Mouse (Mus musculus): ENCODE measurements around the gene Eef1akmt2.

Gene Eef1akmt2

DNA sequence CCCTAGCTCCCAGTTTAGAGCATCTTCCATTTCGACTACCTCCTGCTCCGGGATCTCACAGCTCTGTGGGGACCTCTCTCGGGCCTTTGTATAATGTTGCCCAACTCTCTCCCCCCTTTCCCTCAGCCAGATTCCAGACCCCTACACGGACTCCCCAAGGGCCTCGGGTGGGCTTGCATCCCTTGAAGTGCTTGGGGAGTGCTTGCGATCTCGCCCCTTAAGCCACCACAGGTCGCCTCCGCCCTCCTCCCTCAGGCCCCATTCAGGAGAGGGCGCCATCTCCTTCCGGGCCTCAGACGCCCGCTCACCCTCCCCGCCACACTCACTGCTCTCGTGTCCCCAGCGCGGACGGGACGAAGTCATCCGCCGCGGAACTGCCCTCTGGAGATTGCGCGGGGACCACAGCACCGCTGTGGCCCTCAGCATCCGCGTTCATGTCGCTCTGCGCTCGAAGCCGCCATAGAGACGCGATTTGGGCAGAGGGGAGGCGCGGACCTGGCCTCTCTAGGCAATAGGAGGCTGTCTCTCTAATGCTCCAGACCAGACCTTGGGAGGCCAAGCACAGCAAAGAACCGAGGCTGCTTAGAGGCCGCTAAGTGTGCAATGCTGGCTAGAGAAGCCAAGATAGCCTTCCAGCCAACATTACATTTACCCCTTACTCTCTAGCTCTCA lies at the start of gene Eef1akmt2:
Gene Eef1akmt2 (minus strand): TSS at position 501 of the 672 bp plus-strand sequence.
- peak; percentile 88 for DNase-seq

DNA sequence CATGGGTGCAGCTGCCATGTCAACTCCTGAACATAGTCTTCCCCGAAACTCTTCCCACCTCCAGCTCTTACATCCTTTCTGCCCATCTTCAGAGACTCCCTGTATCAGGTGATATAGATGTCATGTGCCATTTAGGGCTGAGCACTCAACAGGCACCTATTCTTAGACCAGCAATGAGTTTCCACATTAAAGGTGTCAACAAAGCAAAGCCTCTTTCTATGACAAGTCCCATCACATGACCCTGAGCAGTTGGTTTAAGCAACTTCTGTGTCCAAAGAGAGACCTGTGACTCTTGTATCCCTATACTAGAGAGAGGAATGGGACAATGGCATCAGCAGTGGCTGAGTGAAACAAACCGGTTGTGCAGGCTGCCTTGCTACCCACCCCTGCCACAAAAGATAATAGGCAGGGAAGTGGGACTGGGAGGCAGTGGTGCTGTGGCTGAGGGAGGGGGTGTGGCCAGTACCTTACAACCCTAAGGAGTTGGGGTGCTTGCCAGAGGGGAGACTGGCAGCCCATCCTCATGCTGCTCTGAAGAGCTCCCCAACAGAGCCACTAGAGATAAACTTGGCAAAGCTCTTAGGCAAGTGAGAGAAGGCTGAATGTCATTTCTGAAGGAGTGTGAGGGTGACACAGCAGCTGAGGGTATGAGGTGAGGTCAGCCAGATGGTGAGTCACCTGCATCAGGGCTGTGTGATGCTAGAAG lies 48.5 kb upstream of the Eef1akmt2 start:
- DNase-seq: peak; percentile 30

- DNase-seq: peak; percentile 52
Measured at GRCm38 (mm10) chr7:132898234-132898633, 45.8 kb upstream of the Eef1akmt2 start.

DNA sequence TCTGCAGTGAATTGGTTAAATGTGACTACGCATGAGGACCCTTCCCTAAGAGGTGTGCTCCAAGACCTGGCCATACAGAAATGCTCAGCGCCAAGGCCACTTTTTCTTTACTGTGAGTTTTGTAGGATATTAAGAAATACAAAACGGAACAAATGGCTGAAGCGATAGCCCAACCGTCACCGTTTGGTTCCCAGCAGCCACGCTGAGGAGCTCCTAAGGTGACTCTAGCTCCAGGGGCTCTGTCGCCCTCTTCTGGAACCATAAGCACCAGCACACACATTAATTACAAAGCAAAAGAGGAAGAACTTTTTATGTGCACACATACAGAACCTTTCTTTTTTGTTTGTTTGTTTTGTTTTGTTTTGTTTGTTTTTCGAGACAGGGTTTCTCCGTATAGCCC lies 44.8 kb upstream of the Eef1akmt2 start:
- DNase-seq: no peak

DNA sequence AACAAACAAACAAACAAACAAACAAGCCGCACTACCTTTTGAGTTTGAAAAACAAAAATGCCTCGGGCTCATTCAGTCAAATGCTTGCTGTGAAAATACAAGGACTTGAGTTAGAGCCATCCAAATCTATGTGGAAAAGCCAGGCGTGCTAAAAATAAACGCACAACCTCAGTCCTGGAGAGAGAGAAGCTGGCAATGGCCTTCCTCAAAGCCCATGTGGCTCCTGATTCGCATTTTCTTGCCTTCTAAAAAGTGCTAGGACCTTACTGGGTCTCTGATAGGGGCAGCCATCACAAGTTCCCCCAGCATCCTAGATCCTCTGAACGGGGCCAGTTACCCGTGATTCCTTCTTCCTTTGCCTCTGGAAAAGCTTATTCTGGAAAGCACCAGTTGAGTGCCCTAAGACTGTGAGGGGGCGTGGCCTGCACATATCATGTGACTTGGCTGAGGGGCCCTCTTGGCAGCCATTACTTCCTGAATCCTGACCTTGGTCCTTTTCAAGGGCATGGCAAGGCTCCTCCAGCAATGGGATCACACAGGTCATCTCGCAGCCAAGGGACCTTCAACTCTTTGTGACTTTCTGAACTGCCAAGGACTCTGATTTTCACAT lies 43.8 kb upstream of the Eef1akmt2 start:
- DNase-seq: no peak

DNA sequence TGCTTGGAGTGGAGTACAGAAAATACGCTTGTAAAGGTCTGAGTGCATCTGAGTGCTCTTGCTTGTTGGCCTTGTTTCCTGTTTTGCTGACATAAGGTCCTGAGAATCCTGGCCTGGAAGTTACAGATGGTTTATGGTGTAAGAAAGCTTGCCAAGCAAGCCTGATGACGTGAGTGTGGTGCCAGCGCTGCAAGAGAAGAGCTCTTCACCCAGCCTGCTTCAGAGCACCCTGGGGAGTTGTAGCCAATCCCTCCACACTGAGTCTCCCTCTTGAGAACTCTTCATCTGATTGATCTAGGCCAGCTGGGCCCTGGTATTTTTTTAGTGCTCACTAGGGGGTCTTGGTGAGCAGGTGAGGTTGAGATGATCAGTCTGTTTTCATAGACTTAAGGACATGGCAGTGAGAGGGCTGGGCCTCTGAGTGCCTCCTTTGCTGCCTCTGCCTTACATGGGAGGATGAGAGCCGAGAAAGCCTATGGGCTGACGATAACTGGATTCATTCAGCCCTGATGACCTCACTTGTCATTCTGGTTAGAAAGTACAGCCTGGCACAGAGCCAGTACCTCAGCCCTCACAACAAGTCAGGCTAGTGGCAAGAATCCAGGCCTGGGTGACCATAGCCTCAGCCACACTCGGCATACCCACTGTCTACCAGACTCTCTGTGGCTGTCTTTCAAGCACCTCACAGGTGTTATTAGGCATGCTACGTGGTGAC lies 42.5 kb upstream of the Eef1akmt2 start:
- DNase-seq: peak; percentile 81

DNA sequence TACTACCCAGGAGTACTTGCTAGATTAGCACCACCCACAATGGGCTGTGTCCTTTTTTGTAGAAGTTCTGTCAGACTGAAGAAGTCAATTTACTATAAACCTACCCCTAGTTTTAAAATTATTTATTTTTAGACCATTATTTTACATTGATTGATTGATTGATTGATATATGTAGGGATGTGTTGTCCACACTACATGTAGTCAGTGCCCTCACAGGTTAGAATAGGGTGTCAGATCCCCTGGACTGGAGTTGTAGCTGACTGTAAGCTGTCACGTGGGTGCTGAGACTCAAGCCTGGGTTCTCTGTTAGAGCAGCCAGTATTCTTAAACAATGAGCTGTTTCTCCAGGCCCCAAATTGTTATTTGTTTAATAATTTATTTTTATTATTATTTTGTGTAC lies 40.9 kb upstream of the Eef1akmt2 start:
- no peak for DNase-seq

DNA sequence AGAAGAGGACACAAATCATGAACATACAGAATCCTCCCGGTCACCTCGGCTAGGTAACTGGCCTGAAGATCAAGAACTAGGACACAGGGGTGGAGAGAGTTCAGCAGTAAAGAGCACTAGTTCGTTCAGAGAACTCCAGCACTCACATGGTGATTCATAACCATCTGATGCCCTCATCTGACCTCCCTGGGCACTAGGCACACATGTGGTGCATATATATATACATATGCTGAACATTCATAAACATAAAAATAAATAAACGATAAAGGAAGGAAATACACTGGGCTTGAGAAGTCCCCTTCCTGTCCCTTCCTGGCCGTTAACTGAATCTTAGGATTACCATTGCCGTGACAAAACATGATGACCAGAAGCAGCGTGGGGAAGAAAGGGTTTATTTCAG lies 40.3 kb upstream of the Eef1akmt2 start:
- DNase-seq: no peak

GRCm38 (mm10) chr7:132892311-132892661 lies 39.8 kb upstream of the Eef1akmt2 start:
- DNase-seq: no peak

DNA sequence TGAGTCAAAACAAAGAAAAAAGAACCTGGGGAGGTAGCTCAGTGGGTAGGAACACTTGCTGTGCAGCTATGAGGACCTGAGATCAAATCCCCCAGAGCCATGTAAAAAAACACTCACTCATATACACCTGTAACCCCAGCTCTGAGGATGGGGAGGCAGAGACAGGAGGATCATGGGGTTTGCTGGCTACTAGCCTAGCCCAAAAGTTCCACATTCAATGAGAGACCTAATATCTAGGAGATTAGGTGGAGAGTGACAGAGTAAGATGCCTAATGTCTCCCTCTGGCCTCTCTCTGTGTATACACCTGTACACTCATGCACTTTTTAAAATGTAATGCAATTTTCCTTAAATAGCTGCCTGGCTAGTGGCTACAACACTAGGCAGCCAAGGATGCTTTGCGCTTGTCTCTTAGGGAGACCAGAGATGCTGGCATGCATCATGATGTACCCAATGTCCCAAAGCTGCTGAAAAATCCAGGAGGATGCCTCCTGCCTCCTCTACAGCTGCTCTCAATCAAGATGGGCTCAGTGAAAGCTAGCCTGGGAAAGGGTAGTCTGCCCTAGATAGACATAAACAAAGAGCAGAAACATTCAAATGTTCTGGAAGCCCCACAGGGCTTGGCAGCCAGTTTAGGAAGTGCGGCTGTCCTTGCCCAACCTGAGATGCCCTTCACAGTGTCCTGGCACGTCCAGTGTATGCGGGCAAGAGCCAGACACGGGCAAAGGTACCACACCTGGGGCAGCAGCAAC lies 39.3 kb upstream of the Eef1akmt2 start:
- DNase-seq: peak; percentile 15

DNA sequence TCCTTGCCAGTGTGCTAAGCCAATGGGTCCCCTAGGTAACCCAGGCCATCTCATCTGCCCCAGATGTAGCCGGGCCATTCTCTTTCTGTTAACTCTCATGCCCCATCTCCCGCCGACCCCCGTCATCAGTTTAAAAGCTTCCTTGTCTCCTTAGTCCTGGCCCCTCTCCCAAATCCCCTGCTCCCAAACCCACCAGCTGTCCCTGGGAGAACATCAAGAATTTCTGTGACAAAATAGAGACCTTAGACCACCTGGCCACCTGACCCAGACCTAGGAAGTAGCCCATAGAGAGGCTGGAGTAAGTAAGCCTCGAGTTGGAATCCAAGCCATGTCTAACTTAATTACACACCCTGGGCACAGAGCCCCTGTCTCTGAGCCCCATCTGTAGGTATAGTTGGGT lies 37.7 kb upstream of the Eef1akmt2 start:
- DNase-seq: no peak

- DNase-seq: no peak
Measured at GRCm38 (mm10) chr7:132889691-132890090, 37.2 kb upstream of the Eef1akmt2 start.

- DNase-seq: no peak
Measured at GRCm38 (mm10) chr7:132888518-132889249, 36.2 kb upstream of the Eef1akmt2 start.

- DNase-seq: peak; percentile 12
Measured at GRCm38 (mm10) chr7:132888052-132888451, 35.6 kb upstream of the Eef1akmt2 start.

- peak; percentile 32 for DNase-seq
Measured at GRCm38 (mm10) chr7:132887019-132887804, 34.7 kb upstream of the Eef1akmt2 start.

DNA sequence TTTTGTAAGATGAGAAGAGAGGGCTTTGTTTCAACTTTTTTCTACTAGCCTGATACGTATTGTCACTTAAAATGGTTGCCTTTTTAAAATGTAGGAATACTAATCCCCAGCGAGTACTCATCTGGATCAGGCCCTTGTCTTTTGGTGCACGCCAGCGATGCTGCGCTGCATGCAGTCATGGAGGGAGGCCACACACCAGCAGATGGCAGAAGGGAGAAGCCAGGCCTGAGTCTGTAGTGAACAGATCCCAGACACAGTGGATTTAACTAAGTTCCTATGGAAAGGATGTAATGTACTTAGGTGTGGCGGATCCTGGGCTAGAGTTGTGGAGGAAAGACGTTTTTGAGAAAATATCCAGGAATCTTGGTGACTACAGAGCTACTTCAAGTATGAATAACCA lies 31.6 kb upstream of the Eef1akmt2 start:
- no peak for DNase-seq

DNA sequence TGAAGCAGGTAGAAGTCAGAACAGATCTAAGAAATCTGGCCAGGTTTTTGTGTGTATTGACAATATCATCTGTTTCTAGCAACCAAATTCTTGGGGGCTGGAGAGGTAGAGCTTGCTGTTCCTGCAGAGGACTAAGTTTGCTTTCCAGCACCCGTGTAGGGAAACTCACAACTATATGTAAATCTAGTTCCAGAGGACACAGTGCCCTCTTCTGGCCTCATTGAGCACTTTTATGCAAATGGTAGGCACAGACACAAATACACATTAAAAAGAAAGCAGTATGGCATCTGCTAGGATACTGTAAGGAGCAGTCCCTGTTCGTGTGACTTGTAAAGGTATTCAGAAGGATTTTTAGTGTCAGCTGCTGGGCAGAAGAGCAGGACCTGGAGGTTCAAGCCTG lies 29.9 kb upstream of the Eef1akmt2 start:
- DNase-seq: peak; percentile 37

DNA sequence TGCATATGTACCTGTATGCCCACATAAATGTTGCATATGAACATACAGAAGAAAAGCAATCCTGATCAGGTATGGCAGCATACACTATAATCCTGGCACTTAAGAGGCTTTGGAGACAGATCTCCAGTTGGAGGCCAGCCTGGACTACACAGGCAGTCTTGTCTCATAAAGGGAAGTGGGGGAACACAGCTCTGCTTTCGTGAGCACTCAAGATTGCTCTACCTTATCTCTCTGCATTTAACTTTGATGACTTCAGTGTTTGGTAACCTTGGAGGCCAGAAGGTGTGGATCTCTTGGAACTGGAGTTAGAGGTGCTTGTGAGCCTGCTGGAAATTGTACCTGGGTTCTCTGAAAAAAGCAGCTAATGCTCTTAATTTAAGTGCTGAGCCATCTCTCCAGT lies 27.8 kb upstream of the Eef1akmt2 start:
- DNase-seq: no peak

GRCm38 (mm10) chr7:132875391-132876086 lies 23.1 kb upstream of the Eef1akmt2 start:
- DNase-seq: no peak

GRCm38 (mm10) chr7:132873043-132873442 lies 20.6 kb upstream of the Eef1akmt2 start:
- no peak for DNase-seq

- DNase-seq: no peak
Measured at GRCm38 (mm10) chr7:132866316-132866715, 13.8 kb upstream of the Eef1akmt2 start.

All from lung, postnatal 36 days (tissue).